Mouse (Mus musculus) common myeloid progenitor, adult 5-6 weeks (primary cell): ENCODE data around the gene Akt3. TPM values are rescaled to one million over a fixed set of nuclear protein-coding genes. Genes with fewer than 3 reads are reported as not detected.

ENCODE experiments used
- ATAC-seq: replicated peaks from 2 replicates; pipeline ENCODE4 v1.8.0; 2016; ENCODE audit warnings: low read depth, mild to moderate bottlenecking, moderate TSS enrichment, inconsistent platforms; ENCODE audit not compliant: poor library complexity, severe bottlenecking
- total RNA-seq: library from RNA; stranded (forward); fragments of 200-1000, 187-1606 nt; gene quantifications from 2 replicates; pipeline ENCODE4 v1.2.3, GENCODE M21; 2017

Gene Akt3
- total RNA-seq, result 67.3 and 70.5 TPM in 2 replicates

GRCm38 (mm10) chr1:177258034-177258342 is at the start of gene Akt3:
Akt3 (minus strand) TSS chr1:177258203.
- ATAC-seq, result no peak

- no peak for ATAC-seq
These were observed 49.5 kb upstream of the Akt3 start for GRCm38 (mm10) chr1:177307549-177307948.

GRCm38 (mm10) chr1:177298231-177298630 is 40.2 kb upstream of the Akt3 start:
- no peak for ATAC-seq

DNA sequence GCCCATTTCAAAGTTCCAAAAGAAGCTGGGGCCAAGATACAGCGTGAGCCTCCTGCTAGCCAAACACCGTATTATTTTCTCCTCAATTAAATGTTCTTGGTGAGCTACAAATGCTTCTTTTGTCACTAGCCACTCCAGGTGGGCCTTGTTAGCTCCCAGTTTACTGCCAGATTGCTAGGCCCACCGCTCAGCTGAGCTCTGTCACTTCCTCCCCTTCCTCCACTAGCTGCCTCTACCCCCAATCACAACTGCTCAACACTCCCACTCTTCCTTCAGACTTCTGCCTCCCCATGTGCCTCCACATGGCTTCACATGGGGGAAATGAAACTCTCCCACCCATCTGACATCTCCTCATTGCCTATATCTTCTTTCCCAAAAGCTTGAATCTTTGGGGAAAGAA is 28.8 kb upstream of the Akt3 start:
- peak; percentile 77 for ATAC-seq

DNA sequence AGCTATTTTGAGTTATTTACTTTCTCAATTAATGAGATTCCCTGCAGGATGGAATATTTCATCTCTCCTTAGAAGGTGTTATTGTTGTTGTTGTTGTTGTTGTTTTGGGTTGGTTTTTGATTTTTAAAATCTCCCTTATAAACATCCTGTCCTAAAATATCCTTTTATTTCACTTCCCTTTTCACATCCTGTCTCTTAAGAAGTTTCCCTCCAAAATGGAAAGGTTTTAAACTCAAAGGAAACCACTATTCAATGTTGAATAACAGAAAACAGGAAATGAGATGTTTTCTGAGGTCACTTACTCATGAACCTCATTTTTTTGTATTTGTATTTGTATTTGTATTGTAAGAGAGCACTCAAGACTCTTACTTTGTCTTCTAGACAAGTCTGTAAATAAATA is 23.9 kb upstream of the Akt3 start:
- ATAC-seq, result peak; percentile 53

DNA sequence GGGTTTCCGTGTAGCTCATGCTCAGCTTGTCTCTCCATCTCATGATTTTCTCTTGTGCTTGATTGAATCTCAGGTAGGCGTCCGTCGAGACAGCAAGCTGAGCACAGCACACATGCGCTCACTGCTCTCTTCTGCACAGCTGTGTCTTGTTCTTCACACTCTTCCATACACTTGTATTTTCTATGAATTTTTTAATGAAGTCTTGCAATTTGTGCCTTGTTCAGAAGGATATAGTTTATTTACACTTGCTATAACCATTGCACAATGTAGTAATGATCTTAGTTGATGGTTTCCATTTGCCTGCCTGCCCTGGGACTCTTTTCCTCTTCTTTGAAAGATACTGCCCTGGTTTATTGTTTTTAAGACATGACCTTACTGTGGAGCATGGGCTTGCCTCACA is 19.4 kb upstream of the Akt3 start:
- no peak for ATAC-seq

DNA sequence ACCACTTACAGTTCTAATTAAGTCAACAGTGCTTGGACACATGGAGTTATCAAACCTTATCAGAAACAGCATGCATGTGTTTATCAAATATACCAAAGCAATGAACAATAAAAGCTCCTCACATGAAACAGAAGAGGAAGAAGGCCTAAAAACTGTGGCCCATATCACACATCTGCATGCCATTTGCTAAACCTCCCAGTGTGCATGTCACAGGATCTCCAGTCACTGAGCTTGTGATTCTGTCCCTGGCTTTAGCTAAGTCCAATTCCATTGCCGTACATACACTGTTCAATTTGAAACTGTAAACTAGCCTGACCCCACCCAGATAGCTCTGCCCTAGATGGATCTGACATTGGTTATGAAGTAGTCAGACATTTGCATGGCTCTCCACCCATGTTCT is 9.6 kb upstream of the Akt3 start:
- ATAC-seq, result peak; percentile 63; the same call in 1 of the 2 replicates

GRCm38 (mm10) chr1:177262926-177263325 is 4.9 kb upstream of the Akt3 start:
- ATAC-seq, result no peak

- ATAC-seq, result peak; percentile 16
These were observed 2.8 kb upstream of the Akt3 start for GRCm38 (mm10) chr1:177260796-177261195.

GRCm38 (mm10) chr1:177259038-177259600 is 1.1 kb upstream of the Akt3 start:
- ATAC-seq, result no peak

DNA sequence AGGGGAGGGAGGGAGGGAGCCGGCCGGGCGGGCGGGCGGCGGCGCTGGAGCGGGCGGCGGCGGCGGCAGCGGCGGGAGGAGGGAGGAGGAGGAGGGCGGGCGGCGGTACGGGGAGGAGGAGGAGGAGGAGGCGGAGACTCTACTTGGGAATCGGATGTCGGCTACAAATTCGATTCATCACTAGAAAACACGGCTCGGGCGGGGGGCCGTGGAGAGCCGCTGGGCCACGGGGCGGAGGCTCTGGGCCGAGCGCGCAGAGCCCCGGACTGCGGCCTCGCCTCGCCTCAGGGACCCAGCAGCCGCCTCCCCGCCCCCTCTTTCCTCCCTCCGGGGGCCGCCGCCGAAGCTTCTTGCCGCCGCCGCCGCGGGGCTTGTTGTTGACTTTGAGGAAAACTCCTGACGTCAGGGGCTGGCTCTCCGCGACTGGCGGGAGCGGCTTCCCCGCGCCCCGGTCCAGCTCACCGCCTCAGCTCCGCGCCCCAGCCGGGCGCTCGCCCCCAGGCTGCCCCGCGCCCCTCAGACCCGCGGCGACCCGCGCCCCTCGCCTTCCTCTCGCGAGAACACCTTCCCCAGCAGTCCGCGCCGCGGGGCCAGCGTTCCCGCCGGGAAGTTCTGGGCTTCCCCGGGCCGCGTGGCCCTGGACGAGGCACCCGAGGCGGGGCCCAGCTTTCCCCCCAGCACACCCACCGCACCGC is 487 bp upstream of the Akt3 start:
- peak; percentile 67 for ATAC-seq

- peak; percentile 59 for ATAC-seq
These were observed 597 bp downstream of the Akt3 start for GRCm38 (mm10) chr1:177257178-177258033.

DNA sequence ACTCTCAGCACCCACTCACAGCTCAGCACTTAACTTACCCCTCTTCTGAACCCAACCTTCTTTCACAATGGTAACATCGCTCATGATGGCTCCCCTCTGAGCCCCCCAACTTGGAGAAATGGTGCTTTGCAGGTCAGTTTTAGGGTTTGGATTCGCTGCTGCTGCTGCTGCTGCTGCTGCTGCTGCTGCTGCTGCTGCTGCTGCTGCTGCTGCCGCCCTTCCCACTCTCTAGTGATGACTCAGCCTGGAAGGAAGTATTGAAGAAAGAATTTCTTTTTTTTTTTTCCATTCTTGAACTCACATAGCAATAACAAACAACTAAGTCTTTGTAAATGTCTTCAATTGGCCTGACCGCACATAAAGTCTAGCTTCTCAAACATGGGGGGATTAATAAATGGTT is 9.4 kb downstream of the Akt3 start:
- no peak for ATAC-seq

- ATAC-seq, result no peak
These were observed 19.6 kb downstream of the Akt3 start for GRCm38 (mm10) chr1:177238368-177238767.

GRCm38 (mm10) chr1:177236695-177237094 is 21.3 kb downstream of the Akt3 start:
- peak; percentile 66 for ATAC-seq

GRCm38 (mm10) chr1:177236249-177236648 is 21.8 kb downstream of the Akt3 start:
- no peak for ATAC-seq

DNA sequence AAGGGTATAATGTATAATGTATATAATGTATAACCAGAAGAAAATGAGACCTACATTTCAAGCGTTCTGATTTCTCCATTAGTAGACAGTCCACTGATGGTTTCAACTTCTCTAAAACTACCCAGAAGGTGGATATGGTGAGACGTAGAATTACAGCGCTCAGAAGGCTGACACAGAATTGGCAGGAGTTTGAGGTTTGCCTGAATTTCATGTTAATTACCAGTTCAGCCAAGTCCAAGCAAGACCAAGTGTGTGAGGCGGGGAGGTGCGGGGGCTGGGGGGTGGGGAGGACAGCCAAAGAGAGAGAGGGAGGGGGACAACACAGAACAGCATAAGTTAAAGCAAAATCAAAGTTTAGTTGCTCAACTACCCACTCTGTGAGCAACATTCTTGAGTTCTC is 23.5 kb downstream of the Akt3 start:
- ATAC-seq, result no peak

GRCm38 (mm10) chr1:177231122-177231521 is 26.9 kb downstream of the Akt3 start:
- no peak for ATAC-seq

DNA sequence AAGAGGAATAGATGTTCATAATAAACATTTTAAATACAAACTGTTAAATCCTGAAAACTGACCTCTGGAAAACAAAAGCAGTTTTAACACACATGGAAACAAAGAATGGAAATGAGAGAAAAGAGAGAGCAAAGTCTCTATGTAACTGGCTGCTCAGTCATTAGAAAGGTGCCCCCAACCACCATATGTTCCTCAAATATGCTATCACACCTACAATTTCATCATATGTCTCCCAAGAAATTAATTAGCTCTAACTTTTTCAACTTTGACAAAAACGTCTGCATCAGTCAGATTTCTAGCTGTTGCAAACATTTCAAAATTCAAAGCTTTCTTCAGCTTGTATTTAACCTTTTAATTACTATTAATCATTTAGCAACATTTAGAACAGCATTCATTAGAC is 59.0 kb downstream of the Akt3 start:
- ATAC-seq, result no peak

- no peak for ATAC-seq
These were observed 62.8 kb downstream of the Akt3 start for GRCm38 (mm10) chr1:177195224-177195623.

DNA sequence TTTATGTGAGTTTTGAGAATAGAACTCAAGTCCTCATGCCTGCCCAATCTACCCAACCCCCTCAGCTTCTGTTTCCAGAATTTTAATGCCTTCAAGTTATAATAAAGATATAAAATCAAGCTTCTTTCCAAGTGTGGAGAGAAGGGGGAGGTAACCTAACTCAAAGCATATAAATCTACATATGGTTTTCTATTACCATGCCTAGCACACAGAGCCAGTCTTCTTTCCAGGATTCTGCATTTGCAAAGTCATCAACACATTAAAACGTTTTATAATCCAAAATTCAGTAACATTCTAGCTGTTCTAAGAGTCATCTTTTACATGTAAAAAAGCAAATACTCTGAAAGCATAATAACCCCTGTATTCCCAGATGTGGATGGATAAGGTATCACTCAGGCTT is 63.7 kb downstream of the Akt3 start:
- no peak for ATAC-seq
